Mouse (Mus musculus) ES-Bruce4 (cell line): ENCODE measurements around the gene Rassf6. TPM values are rescaled to one million over a fixed set of nuclear protein-coding genes. Genes with fewer than 3 reads are reported as not detected.

Source experiments
- H3K27ac ChIP-seq: 2 replicates; pipeline ENCODE4 v1.5.1; 2012; ENCODE audit warnings: low read length, inconsistent platforms; ENCODE audit not compliant: insufficient read depth
- H3K27me3 ChIP-seq: 2 replicates; pipeline ENCODE4 v1.6.1; 2012; ENCODE audit warnings: mild to moderate bottlenecking, low read length, inconsistent platforms; ENCODE audit not compliant: control insufficient read depth, poor library complexity, insufficient read depth, severe bottlenecking
- H3K36me3 ChIP-seq: 2 replicates; pipeline ENCODE4 v1.6.1; 2012; ENCODE audit warnings: inconsistent platforms, mild to moderate bottlenecking, low read length, moderate library complexity; ENCODE audit not compliant: control insufficient read depth, poor library complexity, insufficient read depth, severe bottlenecking
- H3K4me1 ChIP-seq: one replicate; pipeline ENCODE4 v1.8.1; 2011; ENCODE audit warnings: low read length; ENCODE audit not compliant: control insufficient read depth, insufficient read depth
- H3K4me3 ChIP-seq: 2 replicates; pipeline ENCODE4 v1.5.1; 2011; ENCODE audit warnings: low read depth, mild to moderate bottlenecking, low read length
- H3K9ac ChIP-seq: 2 replicates; pipeline ENCODE4 v1.6.1; 2012; ENCODE audit warnings: low read depth, mild to moderate bottlenecking, inconsistent platforms; ENCODE audit not compliant: poor library complexity, severe bottlenecking
- H3K9me3 ChIP-seq: replicated peaks from 2 replicates; pipeline ENCODE4 v1.6.1; 2012; ENCODE audit warnings: mild to moderate bottlenecking, low read length, inconsistent platforms; ENCODE audit not compliant: control insufficient read depth, poor library complexity, insufficient read depth, severe bottlenecking
- CTCF ChIP-seq: IDR thresholded peaks from one replicate; pipeline ENCODE4 v1.8.1; 2011; ENCODE audit warnings: low read depth, low read length
- EP300 ChIP-seq: IDR thresholded peaks from 2 replicates; pipeline ENCODE4 v1.6.1; 2011; ENCODE audit warnings: low read depth, low read length; ENCODE audit not compliant: insufficient read depth
- POLR2A ChIP-seq: IDR thresholded peaks from one replicate; pipeline ENCODE4 v1.8.1; 2011; ENCODE audit warnings: low read length; ENCODE audit not compliant: insufficient read depth
- polyA plus RNA-seq: library from polyadenylated mRNA; stranded (reverse); fragments of >200 nt; gene quantifications from 2 replicates; pipeline ENCODE4 v1.2.4, GENCODE M21; 2011; ENCODE audit warnings: low read depth; ENCODE audit not compliant: missing spikeins, insufficient read depth, insufficient read length

Gene Rassf6
- polyA plus RNA-seq, 1 experiment = 4.9 TPM

GRCm38 (mm10) chr5:90579556-90579955, 60.9 kb downstream of the Rassf6 start:
- no peaks in the 10 kb centered on the region for H3K4me1 ChIP-seq
- no peaks in the 10 kb centered on the region for H3K9me3 ChIP-seq
- H3K9ac ChIP-seq = no peak overlapping the region
- H3K36me3 ChIP-seq = no peaks in the 10 kb centered on the region
- TF ChIP-seq POLR2A = no peak
- TF ChIP-seq CTCF = no peak
- TF ChIP-seq EP300 = no peak
- H3K27me3 ChIP-seq = no peaks in the 10 kb centered on the region; the same call in none of the 2 replicates
- no peak overlapping the region for H3K27ac ChIP-seq
- no peak overlapping the region for H3K4me3 ChIP-seq

GRCm38 (mm10) chr5:90577751-90578150, 62.7 kb downstream of the Rassf6 start:
- no peaks in the 10 kb centered on the region for H3K27me3 ChIP-seq

DNA sequence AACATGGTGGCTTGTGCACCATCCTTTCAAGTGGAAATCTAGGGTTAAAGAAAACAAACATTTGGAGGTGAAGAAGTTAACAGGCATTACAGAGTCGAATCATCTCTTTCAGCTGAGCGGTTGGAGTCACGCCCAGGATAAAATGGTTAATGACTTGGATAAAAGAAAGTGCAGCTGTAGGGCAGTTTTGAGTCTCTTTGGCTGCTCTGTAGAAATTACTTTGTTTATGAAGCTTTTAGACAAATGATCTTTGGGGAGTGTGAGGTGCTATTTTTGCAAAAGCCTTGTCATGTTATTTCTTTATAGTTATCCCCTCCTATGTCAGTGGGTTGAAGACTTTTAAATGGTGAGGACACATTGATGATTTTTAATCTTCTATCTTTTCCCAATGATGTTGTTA, 69.2 kb downstream of the Rassf6 start:
- Histone ChIP-seq H3K9me3 (no peaks in the 10 kb centered on the region), H3K9ac (no peak overlapping the region), H3K36me3 (no peaks in the 10 kb centered on the region), H3K4me3 (no peak overlapping the region), H3K27ac (no peak overlapping the region), H3K27me3 (no peaks in the 10 kb centered on the region), H3K4me1 (no peaks in the 10 kb centered on the region)
- no peak for TF ChIP-seq EP300
- no peak for TF ChIP-seq CTCF
- no peak for TF ChIP-seq POLR2A

More at GRCm38 (mm10) chr5:90577751-90578150, 62.7 kb downstream of the Rassf6 start:
- no peak for TF ChIP-seq EP300
- TF ChIP-seq POLR2A = no peak
- no peak for TF ChIP-seq CTCF
- Histone ChIP-seq H3K27ac (no peak overlapping the region), H3K9me3 (no peaks in the 10 kb centered on the region), H3K4me3 (no peak overlapping the region), H3K36me3 (no peaks in the 10 kb centered on the region), H3K4me1 (no peaks in the 10 kb centered on the region), H3K9ac (no peak overlapping the region)

GRCm38 (mm10) chr5:90568338-90568737, 72.1 kb downstream of the Rassf6 start:
- TF ChIP-seq EP300 (no peak), POLR2A (no peak), CTCF (no peak)
- no peaks in the 10 kb centered on the region for H3K9me3 ChIP-seq
- no peaks in the 10 kb centered on the region for H3K36me3 ChIP-seq
- H3K9ac ChIP-seq = no peak overlapping the region
- H3K4me1 ChIP-seq = no peaks in the 10 kb centered on the region
- no peaks in the 10 kb centered on the region for H3K27me3 ChIP-seq
- no peak overlapping the region for H3K4me3 ChIP-seq
- no peak overlapping the region for H3K27ac ChIP-seq

DNA sequence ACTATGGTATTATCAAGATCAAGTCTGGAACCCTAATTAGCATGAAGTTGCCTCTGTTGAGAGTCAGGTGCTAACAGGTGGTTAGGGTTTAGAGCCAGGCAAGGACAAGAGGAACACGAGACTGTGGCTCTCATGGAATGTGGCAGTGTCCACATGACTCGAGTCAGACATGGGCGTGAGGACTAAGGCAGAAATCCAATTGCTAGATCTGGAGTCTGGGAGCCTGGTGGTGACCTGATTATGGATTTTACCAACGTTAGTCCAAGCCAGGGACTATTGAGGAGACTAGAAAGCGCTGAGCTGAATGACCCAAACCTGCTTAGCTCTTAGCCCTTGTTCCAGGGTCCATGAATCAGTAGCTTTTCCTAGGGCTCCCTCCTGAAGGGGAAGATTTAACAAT, 72.7 kb downstream of the Rassf6 start:
- H3K27ac ChIP-seq = no peak overlapping the region
- no peaks in the 10 kb centered on the region for H3K4me1 ChIP-seq
- H3K4me3 ChIP-seq = no peak overlapping the region
- H3K9ac ChIP-seq = no peak overlapping the region
- no peaks in the 10 kb centered on the region for H3K36me3 ChIP-seq
- no peak for TF ChIP-seq EP300
- TF ChIP-seq CTCF = no peak
- TF ChIP-seq POLR2A = no peak
- H3K9me3 ChIP-seq = no peaks in the 10 kb centered on the region
- H3K27me3 ChIP-seq = no peaks in the 10 kb centered on the region

DNA sequence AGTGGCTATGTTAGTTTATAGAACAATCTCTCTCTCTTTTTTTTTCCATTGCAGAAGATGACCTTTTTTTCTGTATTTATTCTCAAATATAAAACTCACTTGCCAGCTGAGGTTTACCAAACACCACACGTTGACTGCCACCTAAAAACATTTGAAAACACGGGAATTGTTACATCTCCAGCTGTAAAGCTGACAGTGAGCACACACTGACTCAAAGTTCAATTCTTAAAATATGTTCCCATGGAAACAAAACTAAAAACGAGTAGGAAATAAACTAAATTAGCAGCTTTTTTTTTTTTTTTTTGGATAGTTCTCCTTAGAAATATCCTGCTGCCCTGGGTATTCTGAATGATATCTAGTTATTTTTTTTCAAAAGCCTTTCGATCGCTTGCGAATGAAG, 75.3 kb downstream of the Rassf6 start:
- H3K9ac ChIP-seq = no peak overlapping the region
- no peak overlapping the region for H3K4me3 ChIP-seq
- H3K4me1 ChIP-seq = no peaks in the 10 kb centered on the region
- no peaks in the 10 kb centered on the region for H3K36me3 ChIP-seq
- H3K9me3 ChIP-seq = no peaks in the 10 kb centered on the region
- H3K27ac ChIP-seq = no peak overlapping the region
- no peak for TF ChIP-seq EP300
- no peak for TF ChIP-seq POLR2A
- TF ChIP-seq CTCF = no peak
- no peaks in the 10 kb centered on the region for H3K27me3 ChIP-seq
